Mouse (Mus musculus): ENCODE results near the gene Lrrc51. TPM values are rescaled to one million over a fixed set of nuclear protein-coding genes. Genes with fewer than 3 reads are reported as not detected.

Lrrc51 gene
- polyA plus RNA-seq, 1 experiment from 2014 or later: 9.6 TPM

GRCm38 (mm10) chr7:101882413-101883154 lies 51.1 kb downstream of the Lrrc51 start:
- no peaks in the 10 kb centered on the region for H3K9me3 ChIP-seq (ENCODE audit: control insufficient read depth, low read length)
- H3K9ac ChIP-seq (replicated peaks; ENCODE audit: low read depth, low read length): no peak overlapping the region
- H3K4me2 ChIP-seq (ENCODE audit: low read length): no peak overlapping the region
- no peaks in the 10 kb centered on the region for H3K4me1 ChIP-seq (replicated peaks; ENCODE audit: control insufficient read depth, insufficient read depth, low read length)
- H3K4me3 ChIP-seq (replicated peaks; ENCODE audit: low read length): no peak overlapping the region
- H3K27ac ChIP-seq (ENCODE audit: low read length): no peak overlapping the region
- H3K36me3 ChIP-seq (ENCODE audit: control insufficient read depth, insufficient read depth): no peaks in the 10 kb centered on the region
- no peak for ATAC-seq
- WGBS: 62% methylated on average over 9 of the region's 9 CpGs
- no peaks in the 10 kb centered on the region for H3K27me3 ChIP-seq (replicated peaks; ENCODE audit: control insufficient read depth, insufficient read depth, low read length)

- H3K9ac ChIP-seq (replicated peaks; ENCODE audit: low read depth, low read length): no peak overlapping the region
- WGBS: 75% methylated on average over 4 of the region's 4 CpGs
Measured at GRCm38 (mm10) chr7:101880855-101881254, 52.8 kb downstream of the Lrrc51 start.

GRCm38 (mm10) chr7:101875978-101876377 lies 57.7 kb downstream of the Lrrc51 start:
- Histone ChIP-seq H3K9ac (replicated peaks; ENCODE audit: low read depth, low read length) (no peak overlapping the region), H3K4me1 (replicated peaks; ENCODE audit: control insufficient read depth, insufficient read depth, low read length) (no peaks in the 10 kb centered on the region), H3K4me3 (replicated peaks; ENCODE audit: low read length) (no peak overlapping the region), H3K27me3 (replicated peaks; ENCODE audit: control insufficient read depth, insufficient read depth, low read length) (no peaks in the 10 kb centered on the region), H3K36me3 (ENCODE audit: control insufficient read depth, insufficient read depth) (no peaks in the 10 kb centered on the region), H3K27ac (ENCODE audit: low read length) (no peak overlapping the region), H3K4me2 (ENCODE audit: low read length) (no peak overlapping the region), H3K9me3 (ENCODE audit: control insufficient read depth, low read length) (no peaks in the 10 kb centered on the region)
- 83% methylated on average over 1 of the region's 1 CpGs for WGBS
- no peak for ATAC-seq

More at GRCm38 (mm10) chr7:101880855-101881254, 52.8 kb downstream of the Lrrc51 start:
- H3K4me3 ChIP-seq (replicated peaks; ENCODE audit: low read length): no peak overlapping the region
- no peaks in the 10 kb centered on the region for H3K27me3 ChIP-seq (replicated peaks; ENCODE audit: control insufficient read depth, insufficient read depth, low read length)
- no peaks in the 10 kb centered on the region for H3K4me1 ChIP-seq (replicated peaks; ENCODE audit: control insufficient read depth, insufficient read depth, low read length)
- H3K27ac ChIP-seq (ENCODE audit: low read length): no peak overlapping the region
- no peak overlapping the region for H3K4me2 ChIP-seq (ENCODE audit: low read length)
- H3K9me3 ChIP-seq (ENCODE audit: control insufficient read depth, low read length): no peaks in the 10 kb centered on the region
- ATAC-seq: no peak
- H3K36me3 ChIP-seq (ENCODE audit: control insufficient read depth, insufficient read depth): no peaks in the 10 kb centered on the region

- no peaks in the 10 kb centered on the region for H3K4me1 ChIP-seq (replicated peaks; ENCODE audit: control insufficient read depth, insufficient read depth, low read length)
- H3K36me3 ChIP-seq (ENCODE audit: control insufficient read depth, insufficient read depth): no peaks in the 10 kb centered on the region
- no peak for ATAC-seq
- no peak overlapping the region for H3K4me2 ChIP-seq (ENCODE audit: low read length)
- WGBS: 88% methylated on average over 3 of the region's 3 CpGs
- H3K9ac ChIP-seq (replicated peaks; ENCODE audit: low read depth, low read length): no peak overlapping the region
- no peak overlapping the region for H3K4me3 ChIP-seq (replicated peaks; ENCODE audit: low read length)
- no peaks in the 10 kb centered on the region for H3K9me3 ChIP-seq (ENCODE audit: control insufficient read depth, low read length)
- H3K27ac ChIP-seq (ENCODE audit: low read length): no peak overlapping the region
- H3K27me3 ChIP-seq (replicated peaks; ENCODE audit: control insufficient read depth, insufficient read depth, low read length): no peaks in the 10 kb centered on the region
Measured at GRCm38 (mm10) chr7:101871296-101871695, 62.4 kb downstream of the Lrrc51 start.

GRCm38 (mm10) chr7:101870629-101871028 lies 63.1 kb downstream of the Lrrc51 start, which contains the start of gene Folr1:
Folr1 (minus strand) TSS chr7:101870788.
- 82% methylated on average over 2 of the region's 2 CpGs for WGBS
- no peak for ATAC-seq
- no peak within 1 kb of the TSS for H3K4me3 ChIP-seq (replicated peaks; ENCODE audit: low read length)
- H3K36me3 ChIP-seq (ENCODE audit: control insufficient read depth, insufficient read depth): no peaks in the 10 kb centered on the region
- no peak within 1 kb of the TSS for H3K27ac ChIP-seq (ENCODE audit: low read length)
- no peak within 1 kb of the TSS for H3K4me2 ChIP-seq (ENCODE audit: low read length)
- no peaks in the 10 kb centered on the region for H3K27me3 ChIP-seq (replicated peaks; ENCODE audit: control insufficient read depth, insufficient read depth, low read length)
- no peaks in the 10 kb centered on the region for H3K4me1 ChIP-seq (replicated peaks; ENCODE audit: control insufficient read depth, insufficient read depth, low read length)
- H3K9me3 ChIP-seq (ENCODE audit: control insufficient read depth, low read length): no peaks in the 10 kb centered on the region
- H3K9ac ChIP-seq (replicated peaks; ENCODE audit: low read depth, low read length): no peak within 1 kb of the TSS

- Histone ChIP-seq H3K27me3 (replicated peaks; ENCODE audit: control insufficient read depth, insufficient read depth, low read length) (no peaks in the 10 kb centered on the region), H3K36me3 (ENCODE audit: control insufficient read depth, insufficient read depth) (no peaks in the 10 kb centered on the region), H3K4me1 (replicated peaks; ENCODE audit: control insufficient read depth, insufficient read depth, low read length) (no peaks in the 10 kb centered on the region), H3K9me3 (ENCODE audit: control insufficient read depth, low read length) (no peaks in the 10 kb centered on the region), H3K4me2 (ENCODE audit: low read length) (no peak overlapping the region), H3K4me3 (replicated peaks; ENCODE audit: low read length) (no peak overlapping the region), H3K9ac (replicated peaks; ENCODE audit: low read depth, low read length) (no peak overlapping the region), H3K27ac (ENCODE audit: low read length) (no peak overlapping the region)
- no peak for ATAC-seq
- 41% methylated on average over 7 of the region's 7 CpGs for WGBS
Measured at GRCm38 (mm10) chr7:101869163-101869500, 64.6 kb downstream of the Lrrc51 start.

- ATAC-seq: no peak
- Histone ChIP-seq H3K4me3 (replicated peaks; ENCODE audit: low read length) (no peak overlapping the region), H3K4me1 (replicated peaks; ENCODE audit: control insufficient read depth, insufficient read depth, low read length) (no peaks in the 10 kb centered on the region), H3K9ac (replicated peaks; ENCODE audit: low read depth, low read length) (no peak overlapping the region), H3K27me3 (replicated peaks; ENCODE audit: control insufficient read depth, insufficient read depth, low read length) (no peaks in the 10 kb centered on the region), H3K4me2 (ENCODE audit: low read length) (no peak overlapping the region), H3K9me3 (ENCODE audit: control insufficient read depth, low read length) (no peaks in the 10 kb centered on the region), H3K36me3 (ENCODE audit: control insufficient read depth, insufficient read depth) (no peaks in the 10 kb centered on the region), H3K27ac (ENCODE audit: low read length) (no peak overlapping the region)
- WGBS: 48% methylated on average over 13 of the region's 13 CpGs
Measured at GRCm38 (mm10) chr7:101868241-101869162, 65.2 kb downstream of the Lrrc51 start.

GRCm38 (mm10) chr7:101867482-101867881 lies 66.2 kb downstream of the Lrrc51 start:
- no peak for ATAC-seq
- no peaks in the 10 kb centered on the region for H3K27me3 ChIP-seq (replicated peaks; ENCODE audit: control insufficient read depth, insufficient read depth, low read length)
- H3K4me3 ChIP-seq (replicated peaks; ENCODE audit: low read length): no peak overlapping the region
- H3K9ac ChIP-seq (replicated peaks; ENCODE audit: low read depth, low read length): no peak overlapping the region
- no peak overlapping the region for H3K4me2 ChIP-seq (ENCODE audit: low read length)
- WGBS: 97% methylated on average over 4 of the region's 4 CpGs
- H3K36me3 ChIP-seq (ENCODE audit: control insufficient read depth, insufficient read depth): no peaks in the 10 kb centered on the region
- no peaks in the 10 kb centered on the region for H3K4me1 ChIP-seq (replicated peaks; ENCODE audit: control insufficient read depth, insufficient read depth, low read length)
- H3K9me3 ChIP-seq (ENCODE audit: control insufficient read depth, low read length): no peaks in the 10 kb centered on the region
- no peak overlapping the region for H3K27ac ChIP-seq (ENCODE audit: low read length)

GRCm38 (mm10) chr7:101866491-101867265 lies 67.0 kb downstream of the Lrrc51 start:
- ATAC-seq: no peak
- no peak overlapping the region for H3K4me2 ChIP-seq (ENCODE audit: low read length)
- H3K9me3 ChIP-seq (ENCODE audit: control insufficient read depth, low read length): no peaks in the 10 kb centered on the region
- H3K36me3 ChIP-seq (ENCODE audit: control insufficient read depth, insufficient read depth): no peaks in the 10 kb centered on the region
- 76% methylated on average over 11 of the region's 11 CpGs for WGBS
- no peaks in the 10 kb centered on the region for H3K27me3 ChIP-seq (replicated peaks; ENCODE audit: control insufficient read depth, insufficient read depth, low read length)
- H3K4me1 ChIP-seq (replicated peaks; ENCODE audit: control insufficient read depth, insufficient read depth, low read length): no peaks in the 10 kb centered on the region
- no peak overlapping the region for H3K27ac ChIP-seq (ENCODE audit: low read length)
- H3K4me3 ChIP-seq (replicated peaks; ENCODE audit: low read length): no peak overlapping the region
- no peak overlapping the region for H3K9ac ChIP-seq (replicated peaks; ENCODE audit: low read depth, low read length)

Data from forebrain, embryonic 16.5 days (tissue).